Mouse (Mus musculus): ENCODE data around the gene Nxpe2.

- TF ChIP-seq POLR2A (IDR thresholded peaks at IDR 0.05; ENCODE audit: low read depth, low read length): no peak
- TF ChIP-seq CTCF (IDR thresholded peaks at IDR 0.05; ENCODE audit: borderline replicate concordance, insufficient read depth, low read length): no peak; the same call in 1 of the 2 replicates
These were observed 7.6 kb upstream of the Nxpe2 start for GRCm38 (mm10) chr9:48360826-48361225.
